Mouse (Mus musculus): ENCODE data around the gene Slc28a2.

DNA sequence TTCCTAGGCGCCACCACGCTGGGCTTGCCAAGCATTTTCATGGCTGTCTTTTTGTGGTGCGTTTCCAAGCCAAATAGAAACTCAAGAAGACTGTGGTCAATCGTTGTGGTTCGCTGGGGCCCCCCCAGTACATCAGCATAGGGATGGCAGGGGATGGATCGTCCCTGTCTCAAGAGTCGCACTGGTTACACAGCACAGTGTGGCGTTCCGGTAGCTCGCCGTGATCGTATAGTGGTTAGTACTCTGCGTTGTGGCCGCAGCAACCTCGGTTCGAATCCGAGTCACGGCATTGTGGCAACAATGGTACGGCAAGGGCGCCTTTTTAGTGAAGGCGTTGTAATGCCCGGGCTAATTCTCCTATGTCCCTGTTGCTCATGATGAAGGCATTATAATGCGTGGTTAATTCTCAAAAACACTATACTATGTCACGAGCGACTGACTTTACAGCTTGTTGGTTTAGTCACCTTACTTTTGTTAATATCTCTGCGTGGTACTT, 48.5 kb upstream of the Slc28a2 start:
- TF ChIP-seq CTCF (IDR thresholded peaks at IDR 0.05; ENCODE audit: borderline replicate concordance, extremely low read depth, insufficient read depth, insufficient read length), result no peak
- no peak for TF ChIP-seq POLR2A (IDR thresholded peaks at IDR 0.05; ENCODE audit: borderline replicate concordance, extremely low read depth, insufficient read depth, insufficient read length, poor library complexity, severe bottlenecking)

All from brain, embryonic 14.5 days (tissue).